Mouse (Mus musculus): ENCODE measurements around the gene Trim72. TPM values are rescaled to one million over a fixed set of nuclear protein-coding genes. Genes with fewer than 3 reads are reported as not detected.

Gene Trim72
- total and polyA plus RNA-seq, 2 experiments from 2014 or later = 2.3 to 52.7 TPM

GRCm38 (mm10) chr7:128056917-128057444 lies 53.2 kb downstream of the Trim72 start:
- no peaks in the 10 kb centered on the region for H3K36me3 ChIP-seq (replicated peaks; ENCODE audit: control insufficient read depth, insufficient read depth, low read length)
- H3K4me3 ChIP-seq (ENCODE audit: low read depth, low read length) = no peak overlapping the region
- no peak overlapping the region for H3K27ac ChIP-seq (ENCODE audit: low read depth)
- no peak overlapping the region for H3K4me2 ChIP-seq (ENCODE audit: low read depth, low read length)
- WGBS = 65% methylated on average over 3 of the region's 3 CpGs
- ATAC-seq (ENCODE audit: insufficient read depth, low read depth) (no peak), DNase-seq (ENCODE audit: low spot score) (no peak)
- no peaks in the 10 kb centered on the region for H3K9me3 ChIP-seq (replicated peaks; ENCODE audit: control insufficient read depth, low read length)
- H3K9ac ChIP-seq (replicated peaks; ENCODE audit: low read depth, low read length) = no peak overlapping the region
- H3K4me1 ChIP-seq (ENCODE audit: control insufficient read depth, insufficient read depth) = no peaks in the 10 kb centered on the region
- H3K27me3 ChIP-seq (ENCODE audit: control insufficient read depth, insufficient read depth, low read length) = no peaks in the 10 kb centered on the region
- no peak for TF ChIP-seq CTCF (IDR thresholded peaks at IDR 0.05; ENCODE audit: low read depth)
- TF ChIP-seq EP300 (IDR thresholded peaks at IDR 0.05; ENCODE audit: low read depth) = no peak

- TF ChIP-seq CTCF (IDR thresholded peaks at IDR 0.05; ENCODE audit: low read depth) (no peak), EP300 (IDR thresholded peaks at IDR 0.05; ENCODE audit: low read depth) (no peak)
- 68% methylated on average over 8 of the region's 8 CpGs for WGBS
Observed at GRCm38 (mm10) chr7:128057860-128058259, 54.1 kb downstream of the Trim72 start.

DNA sequence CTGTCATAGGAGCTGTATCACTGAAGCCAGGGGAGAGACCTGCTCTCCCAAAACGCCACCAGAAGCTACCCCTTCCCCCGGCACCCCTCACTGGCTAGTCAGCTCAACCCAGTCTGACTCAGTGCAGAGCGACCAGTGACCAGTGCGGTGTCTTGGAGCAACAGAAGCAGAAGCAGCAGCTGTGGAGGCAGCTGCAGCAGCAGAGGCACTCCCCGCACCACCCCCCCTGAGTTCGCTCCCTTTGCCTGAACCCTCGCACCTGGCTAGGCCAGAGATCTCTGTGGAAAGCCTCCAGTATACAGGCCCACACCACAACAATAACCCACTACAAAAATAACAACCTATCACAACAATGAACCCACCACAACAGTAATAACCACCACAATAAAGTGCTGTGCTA lies 54.8 kb downstream of the Trim72 start:
- H3K27me3 ChIP-seq (ENCODE audit: control insufficient read depth, insufficient read depth, low read length) = no peaks in the 10 kb centered on the region
- ATAC-seq (ENCODE audit: insufficient read depth, low read depth) (no peak), DNase-seq (ENCODE audit: low spot score) (no peak)
- no peak overlapping the region for H3K4me2 ChIP-seq (ENCODE audit: low read depth, low read length)
- WGBS = 54% methylated on average over 7 of the region's 7 CpGs
- H3K4me1 ChIP-seq (ENCODE audit: control insufficient read depth, insufficient read depth) = no peaks in the 10 kb centered on the region
- H3K36me3 ChIP-seq (replicated peaks; ENCODE audit: control insufficient read depth, insufficient read depth, low read length) = no peaks in the 10 kb centered on the region
- no peaks in the 10 kb centered on the region for H3K9me3 ChIP-seq (replicated peaks; ENCODE audit: control insufficient read depth, low read length)
- no peak overlapping the region for H3K27ac ChIP-seq (ENCODE audit: low read depth)
- TF ChIP-seq EP300 (IDR thresholded peaks at IDR 0.05; ENCODE audit: low read depth) (no peak), CTCF (IDR thresholded peaks at IDR 0.05; ENCODE audit: low read depth) (no peak)
- no peak overlapping the region for H3K4me3 ChIP-seq (ENCODE audit: low read depth, low read length)
- no peak overlapping the region for H3K9ac ChIP-seq (replicated peaks; ENCODE audit: low read depth, low read length)

More at GRCm38 (mm10) chr7:128057860-128058259, 54.1 kb downstream of the Trim72 start:
- ATAC-seq (ENCODE audit: insufficient read depth, low read depth) (no peak), DNase-seq (ENCODE audit: low spot score) (no peak)
- Histone ChIP-seq H3K4me1 (ENCODE audit: control insufficient read depth, insufficient read depth) (no peaks in the 10 kb centered on the region), H3K9ac (replicated peaks; ENCODE audit: low read depth, low read length) (no peak overlapping the region), H3K27me3 (ENCODE audit: control insufficient read depth, insufficient read depth, low read length) (no peaks in the 10 kb centered on the region), H3K4me3 (ENCODE audit: low read depth, low read length) (no peak overlapping the region), H3K9me3 (replicated peaks; ENCODE audit: control insufficient read depth, low read length) (no peaks in the 10 kb centered on the region), H3K4me2 (ENCODE audit: low read depth, low read length) (no peak overlapping the region), H3K27ac (ENCODE audit: low read depth) (no peak overlapping the region), H3K36me3 (replicated peaks; ENCODE audit: control insufficient read depth, insufficient read depth, low read length) (no peaks in the 10 kb centered on the region)

DNA sequence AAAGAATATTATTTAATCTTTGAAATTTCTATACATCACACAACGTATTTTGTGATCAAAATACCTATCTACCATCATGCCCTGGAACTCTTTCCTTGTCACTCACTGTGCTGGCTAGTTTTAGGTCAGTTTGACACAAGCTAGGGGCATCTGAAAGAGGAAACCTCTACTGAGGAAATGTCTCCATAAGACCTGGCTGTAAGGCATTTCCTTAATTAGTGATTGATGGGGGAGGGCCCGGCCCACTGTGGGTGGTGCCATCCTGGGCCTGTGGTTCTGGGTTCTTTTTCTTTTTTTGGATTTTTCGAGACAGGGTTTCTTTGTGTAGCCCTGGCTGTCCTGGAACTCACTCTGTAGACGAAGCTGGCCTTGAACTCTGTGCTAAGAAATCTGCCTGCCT lies 55.3 kb downstream of the Trim72 start:
- Histone ChIP-seq H3K4me1 (ENCODE audit: control insufficient read depth, insufficient read depth) (no peaks in the 10 kb centered on the region), H3K9ac (replicated peaks; ENCODE audit: low read depth, low read length) (no peak overlapping the region), H3K4me3 (ENCODE audit: low read depth, low read length) (no peak overlapping the region), H3K27me3 (ENCODE audit: control insufficient read depth, insufficient read depth, low read length) (no peaks in the 10 kb centered on the region), H3K36me3 (replicated peaks; ENCODE audit: control insufficient read depth, insufficient read depth, low read length) (no peaks in the 10 kb centered on the region), H3K27ac (ENCODE audit: low read depth) (no peak overlapping the region), H3K4me2 (ENCODE audit: low read depth, low read length) (no peak overlapping the region), H3K9me3 (replicated peaks; ENCODE audit: control insufficient read depth, low read length) (no peaks in the 10 kb centered on the region)
- ATAC-seq (ENCODE audit: insufficient read depth, low read depth) (no peak), DNase-seq (ENCODE audit: low spot score) (no peak)
- 62% methylated on average over 4 of the region's 4 CpGs for WGBS
- TF ChIP-seq CTCF (IDR thresholded peaks at IDR 0.05; ENCODE audit: low read depth) = no peak
- TF ChIP-seq EP300 (IDR thresholded peaks at IDR 0.05; ENCODE audit: low read depth) = no peak

Other genes with a start within 250 kb of the Trim72 start
- gene Orai3, start 234.1 kb upstream of the Trim72 start, total RNA-seq (2014; rRNA removed; ENCODE audit: low replicate concordance) = 31.8 and 38.9 TPM in 2 replicates
- gene Orai3, start 234.1 kb upstream of the Trim72 start, polyA plus RNA-seq (2015; fragmentation: Nextera tagmentation; extraction: Ambion mirVana) = 17.3 and 17.6 TPM in 2 replicates
- gene Setd1a, start 227.3 kb upstream of the Trim72 start, total RNA-seq (2014; rRNA removed; ENCODE audit: low replicate concordance) = 7.5 and 14.4 TPM in 2 replicates
- gene Setd1a, start 227.3 kb upstream of the Trim72 start, polyA plus RNA-seq (2015; fragmentation: Nextera tagmentation; extraction: Ambion mirVana) = 6.0 and 7.6 TPM in 2 replicates
- gene Gm49388, start 218.3 kb upstream of the Trim72 start, total RNA-seq (2014; rRNA removed; ENCODE audit: low replicate concordance) = not detected in 2 replicates
- not detected in 2 replicates for gene Gm49388, start 218.3 kb upstream of the Trim72 start, polyA plus RNA-seq (2015; fragmentation: Nextera tagmentation; extraction: Ambion mirVana)
- gene Hsd3b7, start 203.3 kb upstream of the Trim72 start, total RNA-seq (2014; rRNA removed; ENCODE audit: low replicate concordance) = 36.1 and 47.4 TPM in 2 replicates
- gene Hsd3b7, start 203.3 kb upstream of the Trim72 start, polyA plus RNA-seq (2015; fragmentation: Nextera tagmentation; extraction: Ambion mirVana) = 23.3 and 27.4 TPM in 2 replicates
- gene Stx4a, start 179.7 kb upstream of the Trim72 start, total RNA-seq (2014; rRNA removed; ENCODE audit: low replicate concordance) = 4.5 and 14.5 TPM in 2 replicates
- 44.7 and 46.5 TPM in 2 replicates for gene Stx4a, start 179.7 kb upstream of the Trim72 start, polyA plus RNA-seq (2015; fragmentation: Nextera tagmentation; extraction: Ambion mirVana)
- 0.15 and 0.19 TPM in 2 replicates for gene Stx1b, start 179.4 kb upstream of the Trim72 start, total RNA-seq (2014; rRNA removed; ENCODE audit: low replicate concordance)
- gene Stx1b, start 179.4 kb upstream of the Trim72 start, polyA plus RNA-seq (2015; fragmentation: Nextera tagmentation; extraction: Ambion mirVana) = 0.38 and 0.51 TPM in 2 replicates
- gene Zfp646, start 127.7 kb upstream of the Trim72 start, total RNA-seq (2014; rRNA removed; ENCODE audit: low replicate concordance) = 19.5 and 25.4 TPM in 2 replicates
- 2.7 and 3.0 TPM in 2 replicates for gene Zfp646, start 127.7 kb upstream of the Trim72 start, polyA plus RNA-seq (2015; fragmentation: Nextera tagmentation; extraction: Ambion mirVana)
- gene Zfp668, start 127.1 kb upstream of the Trim72 start, total RNA-seq (2014; rRNA removed; ENCODE audit: low replicate concordance) = 3.2 and 4.8 TPM in 2 replicates
- gene Zfp668, start 127.1 kb upstream of the Trim72 start, polyA plus RNA-seq (2015; fragmentation: Nextera tagmentation; extraction: Ambion mirVana) = 6.1 and 7.1 TPM in 2 replicates
- gene Prss53, start 113.0 kb upstream of the Trim72 start, total RNA-seq (2014; rRNA removed; ENCODE audit: low replicate concordance) = 0.12 TPM in 1 of 2 replicates, not detected in the other
- gene Prss53, start 113.0 kb upstream of the Trim72 start, polyA plus RNA-seq (2015; fragmentation: Nextera tagmentation; extraction: Ambion mirVana) = 0.26 and 0.66 TPM in 2 replicates
- 1.1 TPM in 1 of 2 replicates, not detected in the other for gene Gm21974, start 108.5 kb upstream of the Trim72 start, total RNA-seq (2014; rRNA removed; ENCODE audit: low replicate concordance)
- gene Gm21974, start 108.5 kb upstream of the Trim72 start, polyA plus RNA-seq (2015; fragmentation: Nextera tagmentation; extraction: Ambion mirVana) = not detected in 2 replicates
- 36.8 and 59.1 TPM in 2 replicates for gene Vkorc1, start 108.3 kb upstream of the Trim72 start, total RNA-seq (2014; rRNA removed; ENCODE audit: low replicate concordance)
- gene Vkorc1, start 108.3 kb upstream of the Trim72 start, polyA plus RNA-seq (2015; fragmentation: Nextera tagmentation; extraction: Ambion mirVana) = 70.4 and 85.8 TPM in 2 replicates
- gene Bckdk, start 99.9 kb upstream of the Trim72 start, total RNA-seq (2014; rRNA removed; ENCODE audit: low replicate concordance) = 117 and 196 TPM in 2 replicates
- 128 and 131 TPM in 2 replicates for gene Bckdk, start 99.9 kb upstream of the Trim72 start, polyA plus RNA-seq (2015; fragmentation: Nextera tagmentation; extraction: Ambion mirVana)
- 14.4 and 22.6 TPM in 2 replicates for gene Kat8, start 91.4 kb upstream of the Trim72 start, total RNA-seq (2014; rRNA removed; ENCODE audit: low replicate concordance)
- 17.0 and 20.4 TPM in 2 replicates for gene Kat8, start 91.4 kb upstream of the Trim72 start, polyA plus RNA-seq (2015; fragmentation: Nextera tagmentation; extraction: Ambion mirVana)
- gene Prss8, start 73.8 kb upstream of the Trim72 start, total RNA-seq (2014; rRNA removed; ENCODE audit: low replicate concordance) = 0.73 and 8.1 TPM in 2 replicates
- 0.18 and 0.34 TPM in 2 replicates for gene Prss8, start 73.8 kb upstream of the Trim72 start, polyA plus RNA-seq (2015; fragmentation: Nextera tagmentation; extraction: Ambion mirVana)
- gene Prss36, start 57.2 kb upstream of the Trim72 start, total RNA-seq (2014; rRNA removed; ENCODE audit: low replicate concordance) = 14.2 and 17.5 TPM in 2 replicates
- 10.1 and 10.2 TPM in 2 replicates for gene Prss36, start 57.2 kb upstream of the Trim72 start, polyA plus RNA-seq (2015; fragmentation: Nextera tagmentation; extraction: Ambion mirVana)
- gene Fus, start 36.5 kb upstream of the Trim72 start, total RNA-seq (2014; rRNA removed; ENCODE audit: low replicate concordance) = 25.8 and 33.4 TPM in 2 replicates
- 134 and 175 TPM in 2 replicates for gene Fus, start 36.5 kb upstream of the Trim72 start, polyA plus RNA-seq (2015; fragmentation: Nextera tagmentation; extraction: Ambion mirVana)
- 30.7 and 89.6 TPM in 2 replicates for gene Pycard, start 10.1 kb upstream of the Trim72 start, total RNA-seq (2014; rRNA removed; ENCODE audit: low replicate concordance)
- 43.0 and 46.4 TPM in 2 replicates for gene Pycard, start 10.1 kb upstream of the Trim72 start, polyA plus RNA-seq (2015; fragmentation: Nextera tagmentation; extraction: Ambion mirVana)
- gene Itgam, start 58.7 kb downstream of the Trim72 start, total RNA-seq (2014; rRNA removed; ENCODE audit: low replicate concordance) = 0.38 and 1.9 TPM in 2 replicates
- 0.53 and 0.58 TPM in 2 replicates for gene Itgam, start 58.7 kb downstream of the Trim72 start, polyA plus RNA-seq (2015; fragmentation: Nextera tagmentation; extraction: Ambion mirVana)
- not detected in 2 replicates for gene Gm49368, start 58.7 kb downstream of the Trim72 start, total RNA-seq (2014; rRNA removed; ENCODE audit: low replicate concordance)
- not detected in 2 replicates for gene Gm49368, start 58.7 kb downstream of the Trim72 start, polyA plus RNA-seq (2015; fragmentation: Nextera tagmentation; extraction: Ambion mirVana)
- 0.70 TPM in 1 of 2 replicates, not detected in the other for gene Itgax, start 125.6 kb downstream of the Trim72 start, total RNA-seq (2014; rRNA removed; ENCODE audit: low replicate concordance)
- 0.12 and 0.19 TPM in 2 replicates for gene Itgax, start 125.6 kb downstream of the Trim72 start, polyA plus RNA-seq (2015; fragmentation: Nextera tagmentation; extraction: Ambion mirVana)
- not detected in 2 replicates for gene Itgad, start 150.4 kb downstream of the Trim72 start, total RNA-seq (2014; rRNA removed; ENCODE audit: low replicate concordance)
- gene Itgad, start 150.4 kb downstream of the Trim72 start, polyA plus RNA-seq (2015; fragmentation: Nextera tagmentation; extraction: Ambion mirVana) = 0.25 TPM in 1 of 2 replicates, not detected in the other
- 1,202 and 1,223 TPM in 2 replicates for gene Cox6a2, start 202.4 kb downstream of the Trim72 start, total RNA-seq (2014; rRNA removed; ENCODE audit: low replicate concordance)
- gene Cox6a2, start 202.4 kb downstream of the Trim72 start, polyA plus RNA-seq (2015; fragmentation: Nextera tagmentation; extraction: Ambion mirVana) = 3,388 and 3,605 TPM in 2 replicates
- gene Armc5, start 233.4 kb downstream of the Trim72 start, total RNA-seq (2014; rRNA removed; ENCODE audit: low replicate concordance) = 18.9 and 32.0 TPM in 2 replicates
- gene Armc5, start 233.4 kb downstream of the Trim72 start, polyA plus RNA-seq (2015; fragmentation: Nextera tagmentation; extraction: Ambion mirVana) = 8.3 and 8.9 TPM in 2 replicates
- gene 9130023H24Rik, start 234.1 kb downstream of the Trim72 start, total RNA-seq (2014; rRNA removed; ENCODE audit: low replicate concordance) = 3.6 and 3.9 TPM in 2 replicates
- 4.4 and 5.1 TPM in 2 replicates for gene 9130023H24Rik, start 234.1 kb downstream of the Trim72 start, polyA plus RNA-seq (2015; fragmentation: Nextera tagmentation; extraction: Ambion mirVana)
- 84.6 and 93.8 TPM in 2 replicates for gene Tgfb1i1, start 242.9 kb downstream of the Trim72 start, total RNA-seq (2014; rRNA removed; ENCODE audit: low replicate concordance)
- 97.5 and 112 TPM in 2 replicates for gene Tgfb1i1, start 242.9 kb downstream of the Trim72 start, polyA plus RNA-seq (2015; fragmentation: Nextera tagmentation; extraction: Ambion mirVana)